Mouse (Mus musculus) G1E (cell line): Measurements from ENCODE around the gene Celf1. TPM values are rescaled to one million over a fixed set of nuclear protein-coding genes. Genes with fewer than 3 reads are reported as not detected.

Experiments
- ATAC-seq: 2 replicates; pipeline ENCODE4 v1.8.0; 2016; ENCODE audit warnings: mild to moderate bottlenecking; ENCODE audit not compliant: insufficient number of reproducible peaks, poor library complexity, low FRiP score, severe bottlenecking; ENCODE audit errors: extremely low read depth
- DNase-seq: peaks from one replicate; pipeline ENCODE4 v3.0.0; 2012; ENCODE audit warnings: low spot score
- H3K27me3 ChIP-seq: 2 replicates; pipeline ENCODE4 v1.6.1; 2012; ENCODE audit warnings: mild to moderate bottlenecking, low read length, inconsistent platforms; ENCODE audit not compliant: insufficient read depth
- H3K36me3 ChIP-seq: replicated peaks from 2 replicates; pipeline ENCODE3; 2012; ENCODE audit warnings: mild to moderate bottlenecking, inconsistent platforms
- H3K4me1 ChIP-seq: 2 replicates; pipeline ENCODE4 v1.6.1; 2012; ENCODE audit warnings: low read depth, low read length, inconsistent platforms, mixed read lengths; ENCODE audit not compliant: insufficient read depth
- H3K4me3 ChIP-seq: 2 replicates; pipeline ENCODE4 v1.5.1; 2012; ENCODE audit warnings: low read depth, mild to moderate bottlenecking, inconsistent platforms, low read length, moderate library complexity, mixed read lengths
- H3K9me3 ChIP-seq: replicated peaks from 2 replicates; pipeline ENCODE4 v1.6.1; 2012; ENCODE audit warnings: inconsistent platforms
- CTCF ChIP-seq: IDR thresholded peaks from 2 replicates; pipeline ENCODE4 v1.5.1; 2012; ENCODE audit warnings: low read depth, low read length, inconsistent platforms, mixed read lengths
- GATA1 ChIP-seq: IDR thresholded peaks from 2 replicates; pipeline ENCODE4 v1.6.1; 2012; ENCODE audit warnings: borderline replicate concordance, low read length, inconsistent platforms, mixed read lengths
- GATA2 ChIP-seq: IDR thresholded peaks from 2 replicates; pipeline ENCODE4 v1.6.1; 2012; ENCODE audit warnings: low read depth, low read length, inconsistent platforms, borderline replicate concordance
- POLR2AphosphoS5 ChIP-seq: IDR thresholded peaks from 2 replicates; pipeline ENCODE4 v1.6.1; 2012; ENCODE audit warnings: low read depth, low read length, inconsistent platforms; ENCODE audit not compliant: insufficient replicate concordance
- TAL1 ChIP-seq: conservative IDR thresholded peaks from 2 replicates; pipeline ENCODE4 v1.6.1; 2012; ENCODE audit warnings: low read depth, low read length, inconsistent platforms, mixed read lengths
- polyA plus RNA-seq: library from polyadenylated mRNA; stranded (reverse); fragments of >175 nt; gene quantifications from 2 replicates; pipeline ENCODE4 v1.2.3, GENCODE M21; 2012
- total RNA-seq, 2 experiments: library from RNA; stranded (forward) in 1 of 2; stranded (reverse) in 1 of 2; fragments of 200-1000 nt in 1 of 2; fragments of >200 nt in 1 of 2; fragmentation: Nextera tagmentation in 1 of 2; gene quantifications; 2 replicates each; pipeline ENCODE4 v1.2.3; 2014 to 2017

Gene Celf1
- total and polyA plus RNA-seq, 3 experiments, result 66.2 to 97.1 (median 67.0) TPM

- Histone ChIP-seq H3K4me3 (no peak overlapping the region), H3K27me3 (no peaks in the 10 kb centered on the region), H3K36me3 (peaks cover 51% of the 10 kb centered on the region), H3K9me3 (no peaks in the 10 kb centered on the region), H3K4me1 (peaks cover 2% of the 10 kb centered on the region; the same call in 1 of the 2 replicates)
- no peak for DNase-seq
- no peak for TF ChIP-seq POLR2AphosphoS5
- TF ChIP-seq CTCF, result no peak
- no peak for TF ChIP-seq GATA1
- no peak for TF ChIP-seq TAL1
- TF ChIP-seq GATA2, result no peak
- no peak for ATAC-seq
Measured at GRCm38 (mm10) chr2:90974101-90974500, 33.9 kb downstream of the Celf1 start.

DNA sequence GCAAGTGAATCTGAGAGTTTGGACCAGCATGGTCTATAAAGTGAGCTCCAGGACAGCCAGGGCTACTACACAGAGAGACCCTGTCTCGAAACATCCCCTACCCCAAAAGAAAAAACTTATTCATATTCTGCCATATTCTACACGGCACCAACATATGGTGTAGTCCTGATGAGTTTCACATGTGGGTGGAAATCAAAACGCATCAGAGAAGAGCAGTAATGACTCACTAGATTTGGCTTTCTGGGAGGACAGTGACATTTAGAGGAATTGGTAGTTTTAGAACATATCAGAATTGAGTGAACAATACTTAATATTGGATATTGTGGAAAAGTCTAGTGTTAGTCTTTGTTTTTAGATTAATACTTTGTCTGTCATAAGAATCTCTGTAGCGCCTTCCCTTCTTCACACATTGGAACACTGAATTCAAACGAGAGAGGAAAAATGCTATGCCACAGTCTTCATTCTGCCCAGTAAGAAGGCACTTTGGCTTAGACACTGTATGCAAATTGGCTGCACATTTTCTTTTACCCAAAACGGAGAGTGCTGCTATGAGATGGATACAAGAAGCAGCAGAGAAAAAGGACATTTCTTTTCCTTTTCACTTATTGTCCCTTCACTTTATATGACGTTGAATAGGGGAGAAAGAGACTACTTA lies 35.1 kb downstream of the Celf1 start:
- ATAC-seq (no peak), DNase-seq (no peak)
- Histone ChIP-seq H3K27me3 (no peaks in the 10 kb centered on the region), H3K9me3 (no peaks in the 10 kb centered on the region), H3K4me3 (no peak overlapping the region), H3K4me1 (peaks cover 3% of the 10 kb centered on the region; the same call in 1 of the 2 replicates), H3K36me3 (peaks cover 53% of the 10 kb centered on the region)
- TF ChIP-seq GATA1 (no peak), TAL1 (no peak), GATA2 (no peak)

- TF ChIP-seq POLR2AphosphoS5, result no peak
- Histone ChIP-seq H3K4me3 (no peak overlapping the region), H3K4me1 (peaks cover 3% of the 10 kb centered on the region; the same call in 1 of the 2 replicates), H3K9me3 (no peaks in the 10 kb centered on the region), H3K27me3 (no peaks in the 10 kb centered on the region), H3K36me3 (peaks cover 50% of the 10 kb centered on the region)
- ATAC-seq (no peak), DNase-seq (no peak)
Measured at GRCm38 (mm10) chr2:90976590-90976989, 36.4 kb downstream of the Celf1 start.

DNA sequence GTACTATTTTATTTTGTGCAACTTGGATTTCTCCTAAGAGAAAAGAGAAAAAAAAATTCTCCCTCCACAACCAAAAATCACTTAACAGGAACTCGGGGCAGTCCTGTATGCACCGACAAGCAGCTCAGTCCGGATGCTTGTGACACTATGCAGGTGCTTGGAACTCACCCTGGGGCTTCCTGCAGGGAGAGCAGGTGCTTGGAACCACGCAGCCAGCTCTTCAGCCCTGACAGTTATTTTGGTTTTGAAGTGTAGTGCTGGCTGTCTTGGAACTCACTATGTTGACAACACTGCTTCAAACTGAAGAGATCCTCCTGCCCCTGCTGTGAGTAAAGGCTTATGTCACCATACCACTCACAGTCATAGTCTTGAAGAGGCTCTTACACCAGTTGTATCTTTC lies 37.1 kb downstream of the Celf1 start:
- DNase-seq (no peak), ATAC-seq (no peak)
- Histone ChIP-seq H3K9me3 (no peaks in the 10 kb centered on the region), H3K4me1 (peaks cover 3% of the 10 kb centered on the region; the same call in 1 of the 2 replicates), H3K4me3 (no peak overlapping the region), H3K27me3 (no peaks in the 10 kb centered on the region), H3K36me3 (peaks cover 51% of the 10 kb centered on the region)
- TF ChIP-seq GATA1 (no peak), GATA2 (no peak), TAL1 (no peak), POLR2AphosphoS5 (no peak), CTCF (no peak)

DNA sequence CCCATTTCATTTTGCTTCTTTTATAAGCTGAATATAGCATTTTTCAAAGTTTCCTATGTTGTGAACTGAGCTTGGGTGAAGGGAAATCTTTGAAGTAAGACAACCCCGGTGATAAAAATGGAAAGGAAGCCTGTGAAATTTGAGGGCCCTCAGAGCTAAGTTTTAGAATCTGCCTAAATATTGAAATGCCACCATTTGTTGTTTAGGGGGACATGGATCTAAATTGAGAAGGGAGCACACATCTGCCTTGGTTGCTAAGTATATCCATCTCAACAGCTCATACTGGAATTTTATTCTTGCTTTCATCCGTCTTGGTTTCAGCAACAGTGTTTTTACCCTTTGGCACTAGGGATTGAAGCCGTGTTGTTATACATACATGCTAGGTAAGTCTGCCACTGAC lies 45.9 kb downstream of the Celf1 start:
- no peaks in the 10 kb centered on the region for H3K27me3 ChIP-seq
- H3K36me3 ChIP-seq, result peaks cover 32% of the 10 kb centered on the region
- H3K9me3 ChIP-seq, result no peaks in the 10 kb centered on the region
- ATAC-seq (no peak), DNase-seq (no peak)
- no peak overlapping the region for H3K4me3 ChIP-seq
- TF ChIP-seq TAL1 (no peak), CTCF (no peak), GATA2 (no peak), POLR2AphosphoS5 (no peak), GATA1 (no peak)
- peaks cover 3% of the 10 kb centered on the region; the same call in 1 of the 2 replicates for H3K4me1 ChIP-seq

- H3K36me3 ChIP-seq, result peaks cover 91% of the 10 kb centered on the region
- H3K9me3 ChIP-seq, result no peaks in the 10 kb centered on the region
- no peak overlapping the region for H3K4me3 ChIP-seq
- TF ChIP-seq POLR2AphosphoS5, result no peak
- TF ChIP-seq TAL1, result no peak
- no peaks in the 10 kb centered on the region for H3K27me3 ChIP-seq
- DNase-seq, result no peak
- H3K4me1 ChIP-seq, result 0 out of 2 replicates have a peak, but pooled peaks cover 2% of the 10 kb centered on the region
- ATAC-seq, result no peak
Measured at GRCm38 (mm10) chr2:91008536-91008935, 68.4 kb downstream of the Celf1 start.

DNA sequence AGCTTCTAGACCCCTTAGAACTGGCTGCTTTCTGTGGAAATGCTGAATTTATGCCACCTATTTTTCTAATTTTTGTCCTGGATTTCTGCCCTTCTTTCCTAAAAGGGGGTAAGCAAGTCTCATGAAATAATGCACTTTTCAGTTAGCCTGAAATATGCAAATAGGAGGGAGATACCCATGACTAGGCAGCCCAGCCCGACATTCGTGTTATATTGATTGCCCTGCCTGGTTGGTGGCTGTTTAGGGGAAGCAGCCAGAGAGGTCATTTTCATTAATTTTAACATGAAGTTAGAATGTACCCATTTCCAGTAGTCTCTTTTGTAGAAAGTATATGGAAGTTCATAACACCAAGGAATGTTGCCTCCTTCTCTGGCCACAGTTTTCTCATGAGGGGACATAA lies 73.7 kb downstream of the Celf1 start:
- ATAC-seq (no peak), DNase-seq (no peak)
- no peak overlapping the region for H3K4me3 ChIP-seq
- H3K36me3 ChIP-seq, result peaks cover 92% of the 10 kb centered on the region
- no peaks in the 10 kb centered on the region for H3K27me3 ChIP-seq
- no peaks in the 10 kb centered on the region for H3K9me3 ChIP-seq
- TF ChIP-seq GATA2 (no peak), TAL1 (no peak), CTCF (no peak), POLR2AphosphoS5 (no peak)
- H3K4me1 ChIP-seq, result peaks cover 4% of the 10 kb centered on the region; the same call in 1 of the 2 replicates
